Mouse (Mus musculus) left cerebral cortex, adult 8-10 months (tissue): Measurements from ENCODE around the gene Men1. TPM values are rescaled to one million over a fixed set of nuclear protein-coding genes. Genes with fewer than 3 reads are reported as not detected.

Experiments
- DNase-seq, 2 experiments: peaks; one replicate each; pipeline ENCODE4 v3.0.0; 2022; ENCODE audit warnings: low spot score in 2 of 2
- total RNA-seq, 4 experiments: library from RNA; stranded (reverse); gene quantifications; 2 replicates each; pipeline ENCODE4 v1.2.4; 2022

Gene Men1
- total RNA-seq, 4 experiments from 2014 or later, result 58.9 to 66.9 (median 62.6) TPM

DNA sequence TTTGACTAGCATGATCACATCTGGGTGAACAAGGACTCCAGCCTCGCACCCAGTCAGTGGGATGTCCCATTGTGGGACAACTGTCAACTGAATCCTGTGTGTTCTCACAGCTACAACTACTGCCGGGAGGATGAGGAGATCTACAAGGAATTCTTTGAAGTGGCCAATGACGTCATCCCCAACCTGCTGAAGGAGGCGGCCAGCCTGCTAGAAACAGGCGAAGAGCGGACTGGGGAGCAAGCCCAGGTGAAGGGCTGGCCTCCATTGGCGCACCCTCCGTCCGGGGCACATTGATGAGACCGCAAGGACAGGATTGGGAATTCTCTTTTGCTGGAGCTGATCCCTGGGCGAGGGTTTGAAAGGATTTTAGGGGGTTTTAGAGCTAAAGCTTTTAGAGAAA lies 3.9 kb downstream of the Men1 start:
- DNase-seq, result no peak

- DNase-seq, result no peak
Observed at GRCm38 (mm10) chr19:6339191-6339590, 4.4 kb downstream of the Men1 start.

GRCm38 (mm10) chr19:6339890-6340504 lies 5.2 kb downstream of the Men1 start:
- no peak for DNase-seq

DNA sequence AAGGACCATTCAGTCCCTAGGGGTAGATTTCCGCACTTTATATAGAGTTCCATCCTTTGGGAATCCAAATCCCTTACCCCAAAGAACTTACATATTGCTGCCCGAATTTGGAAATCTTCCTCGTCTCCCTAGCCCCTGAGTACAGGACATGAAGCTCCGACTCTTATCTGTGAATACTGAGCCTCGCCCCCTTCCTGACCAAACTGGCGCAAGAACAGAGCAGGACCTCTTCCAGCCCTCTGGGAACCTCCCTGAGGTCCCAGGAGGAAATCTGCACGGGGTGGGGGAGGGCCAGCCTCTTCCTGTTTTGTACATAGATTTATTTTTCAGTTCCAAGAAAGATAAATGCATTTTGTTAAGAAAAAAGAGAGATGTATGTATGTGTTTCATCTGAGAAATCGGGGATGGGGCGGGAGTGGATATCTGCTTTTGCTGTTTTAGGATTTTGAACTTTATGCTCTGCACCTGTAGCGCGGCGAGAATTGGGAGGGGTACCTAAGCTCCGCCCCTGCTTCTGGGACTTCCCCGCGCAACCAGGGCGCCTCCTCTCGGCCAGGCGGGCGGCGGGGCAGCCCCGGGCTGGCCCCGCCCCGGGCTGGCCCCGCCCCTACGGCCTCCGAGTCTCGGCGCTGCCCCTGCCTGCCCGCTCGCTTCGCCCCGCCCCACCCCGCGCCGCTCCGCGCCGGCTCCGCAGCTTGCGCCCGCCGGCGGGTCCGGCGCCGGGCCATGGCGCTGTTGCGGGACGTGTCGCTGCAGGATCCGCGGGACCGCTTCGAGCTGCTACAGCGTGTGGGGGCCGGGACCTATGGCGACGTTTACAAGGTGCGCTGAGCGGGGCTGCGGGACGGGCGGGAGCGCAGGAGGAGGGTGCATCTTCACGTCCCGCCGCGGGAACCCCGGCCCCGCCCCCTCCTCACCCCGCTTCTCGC lies 6.0 kb downstream of the Men1 start, which contains the start of gene Map4k2:
Gene Map4k2, plus strand, starts transcription at position 612 of the 929 bp plus-strand sequence.
- DNase-seq, result peak; percentile 54 to 66

GRCm38 (mm10) chr19:6341453-6342077 lies 6.8 kb downstream of the Men1 start:
- DNase-seq, result no peak

DNA sequence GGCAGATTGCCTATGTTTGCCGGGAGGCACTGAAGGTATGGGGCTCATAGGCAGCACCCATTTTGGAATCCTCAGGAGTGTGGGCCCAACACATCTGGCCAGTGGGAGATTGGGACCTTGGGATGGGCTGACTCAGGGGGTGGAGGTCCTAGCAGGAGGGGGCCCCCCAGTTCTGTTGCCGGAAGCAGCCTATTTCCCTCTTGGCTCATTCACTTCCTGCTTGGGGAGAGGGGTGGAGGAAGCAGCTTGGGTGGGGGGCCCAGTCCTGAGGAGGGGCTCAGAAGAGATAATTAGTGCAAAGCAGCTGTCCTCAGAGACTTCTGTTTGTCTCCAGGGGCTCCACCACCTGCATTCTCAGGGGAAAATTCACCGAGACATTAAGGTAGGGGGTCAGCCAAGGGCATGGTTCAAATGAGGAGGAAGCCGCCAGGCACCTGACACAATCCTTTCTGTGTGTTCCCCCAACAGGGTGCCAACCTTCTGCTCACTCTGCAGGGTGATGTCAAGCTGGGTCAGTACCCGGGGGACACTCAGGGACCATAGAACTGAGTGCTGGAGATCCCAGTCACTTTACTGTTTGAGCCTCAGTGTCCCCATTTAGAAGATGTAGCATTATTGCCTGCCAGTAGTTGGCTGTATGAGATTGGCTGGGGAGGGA lies 7.6 kb downstream of the Men1 start:
- no peak for DNase-seq

DNA sequence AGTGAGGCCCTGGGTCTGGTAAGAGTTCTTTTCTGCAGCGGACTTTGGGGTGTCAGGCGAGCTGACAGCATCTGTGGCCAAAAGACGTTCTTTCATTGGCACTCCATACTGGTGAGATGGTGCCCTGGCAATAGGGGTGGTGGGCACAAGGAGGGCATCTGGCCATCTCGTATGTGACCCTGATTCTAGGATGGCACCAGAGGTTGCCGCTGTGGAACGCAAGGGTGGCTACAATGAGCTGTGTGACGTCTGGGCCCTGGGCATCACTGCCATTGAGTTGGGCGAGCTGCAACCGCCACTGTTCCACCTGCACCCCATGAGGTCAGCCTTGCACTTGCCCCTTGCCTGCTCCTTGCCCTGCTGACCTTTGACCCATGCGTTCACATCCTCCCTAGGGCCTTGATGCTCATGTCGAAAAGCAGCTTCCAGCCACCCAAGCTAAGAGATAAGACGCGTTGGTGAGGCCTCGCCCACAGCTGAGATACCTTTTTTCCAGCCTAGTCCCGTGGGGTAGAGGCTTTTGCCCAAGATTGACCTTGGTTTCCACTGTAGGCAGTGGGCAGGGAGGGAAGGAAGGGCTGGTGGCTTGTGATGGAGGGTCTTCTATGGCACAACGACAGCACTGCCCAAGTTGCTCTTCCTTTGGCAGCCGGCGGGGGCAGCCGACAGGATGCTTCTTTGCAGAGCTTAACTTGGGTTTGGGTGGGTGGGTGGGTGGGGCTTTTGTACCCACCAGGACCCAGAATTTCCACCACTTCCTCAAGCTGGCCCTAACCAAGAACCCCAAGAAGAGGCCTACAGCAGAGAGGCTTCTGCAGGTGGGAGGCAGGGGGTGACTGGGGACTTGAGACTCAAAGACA lies 8.5 kb downstream of the Men1 start:
- no peak for DNase-seq

GRCm38 (mm10) chr19:6343996-6344395 lies 9.2 kb downstream of the Men1 start:
- DNase-seq, result no peak

DNA sequence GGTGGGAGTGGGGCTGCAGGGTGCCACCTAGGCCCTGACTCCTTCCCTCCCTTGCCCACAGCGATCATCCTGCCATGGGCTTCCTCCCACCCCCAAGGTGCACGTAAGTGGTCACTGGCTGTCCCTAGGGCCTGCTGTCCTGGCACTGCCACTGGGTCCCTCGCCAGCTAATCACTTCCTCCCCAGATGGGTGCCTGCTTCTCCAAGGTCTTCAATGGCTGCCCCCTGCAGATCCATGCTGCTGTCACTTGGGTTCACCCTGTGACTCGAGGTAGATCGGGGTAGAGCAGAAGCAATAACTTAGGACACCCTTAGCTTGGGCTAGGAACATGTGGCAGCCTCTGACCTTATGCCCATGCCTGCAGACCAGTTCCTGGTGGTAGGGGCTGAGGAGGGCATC lies 11.2 kb downstream of the Men1 start:
- no peak for DNase-seq

- DNase-seq, result no peak
Observed at GRCm38 (mm10) chr19:6346661-6347060, 11.9 kb downstream of the Men1 start.

- DNase-seq, result no peak
Observed at GRCm38 (mm10) chr19:6347615-6348014, 12.8 kb downstream of the Men1 start.

DNA sequence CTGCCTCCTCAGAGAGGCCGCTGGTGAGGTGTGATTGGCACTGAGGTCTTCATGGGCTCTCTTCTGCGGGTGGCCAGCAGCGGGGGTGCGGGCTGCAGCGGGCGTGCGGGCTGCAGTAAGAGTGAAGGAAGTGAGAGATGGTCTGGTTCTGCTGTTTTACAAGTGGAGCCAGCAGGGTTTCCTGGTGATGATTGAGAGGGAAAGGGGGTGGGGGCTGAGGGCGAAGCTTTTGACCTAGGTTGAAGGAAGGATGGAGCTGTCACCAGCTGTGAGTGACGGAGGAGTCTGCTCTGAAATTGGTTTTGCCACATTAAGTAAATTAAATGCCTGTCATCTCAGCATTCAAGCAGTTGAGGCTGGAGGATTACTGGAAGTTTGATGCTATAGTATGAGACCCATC lies 13.9 kb downstream of the Men1 start:
- no peak for DNase-seq

DNA sequence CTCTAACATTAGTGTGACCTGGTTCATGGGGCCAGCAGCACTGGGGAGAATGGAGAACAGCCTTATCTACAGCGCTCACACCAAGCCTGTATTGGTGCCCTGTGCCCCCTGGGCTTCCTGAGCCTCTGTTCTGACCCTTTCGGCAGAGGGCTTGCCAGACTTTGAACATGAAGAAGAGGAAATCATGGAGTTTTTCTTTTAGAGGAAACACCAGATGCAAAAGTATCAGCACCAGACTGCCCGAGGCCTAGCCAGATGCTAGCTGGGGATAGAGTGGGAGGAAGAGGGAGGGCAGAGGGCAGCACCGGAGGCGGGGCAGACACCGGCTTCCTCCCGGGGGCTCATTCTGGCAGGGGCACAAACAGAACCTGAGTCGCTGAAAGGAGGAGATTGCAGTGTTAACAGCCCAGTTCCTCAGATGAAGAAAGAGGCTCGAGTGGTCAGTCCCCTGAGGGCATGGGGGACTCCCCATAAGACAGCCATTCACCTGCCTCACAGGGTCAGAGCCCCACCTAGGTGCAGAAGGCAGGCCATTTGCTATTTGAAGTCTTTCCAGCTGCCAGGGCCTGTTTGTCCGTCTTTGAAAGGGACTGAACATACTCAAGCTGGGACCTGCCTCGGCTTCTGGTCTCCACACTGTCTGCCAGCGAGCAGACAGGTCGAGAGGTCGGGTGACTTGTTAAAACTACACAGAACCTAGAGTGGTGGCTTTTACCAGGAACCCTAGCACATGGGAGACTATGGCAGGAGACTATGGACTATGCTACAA lies 14.6 kb downstream of the Men1 start:
- no peak for DNase-seq

GRCm38 (mm10) chr19:6351431-6352106 lies 16.8 kb downstream of the Men1 start:
- no peak for DNase-seq

DNA sequence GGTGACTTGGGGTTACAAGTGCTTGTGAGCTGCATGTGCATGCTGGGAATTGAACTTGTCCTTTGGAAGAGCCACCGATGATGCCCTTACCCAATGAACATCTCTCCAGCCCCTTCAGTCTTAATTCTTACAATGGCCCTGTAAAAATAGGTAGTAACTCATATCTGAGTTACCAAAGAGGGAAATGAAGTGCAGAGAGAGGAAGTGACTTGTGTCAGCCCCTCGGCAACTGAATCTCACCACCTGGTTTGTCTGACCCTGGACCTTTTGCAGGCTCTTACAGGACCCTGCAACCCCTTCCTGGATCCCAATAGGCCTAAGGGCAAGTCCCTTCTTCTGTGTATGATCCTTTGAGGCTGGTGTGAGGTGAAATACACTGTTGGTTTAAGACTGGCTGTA lies 17.3 kb downstream of the Men1 start:
- no peak for DNase-seq

DNA sequence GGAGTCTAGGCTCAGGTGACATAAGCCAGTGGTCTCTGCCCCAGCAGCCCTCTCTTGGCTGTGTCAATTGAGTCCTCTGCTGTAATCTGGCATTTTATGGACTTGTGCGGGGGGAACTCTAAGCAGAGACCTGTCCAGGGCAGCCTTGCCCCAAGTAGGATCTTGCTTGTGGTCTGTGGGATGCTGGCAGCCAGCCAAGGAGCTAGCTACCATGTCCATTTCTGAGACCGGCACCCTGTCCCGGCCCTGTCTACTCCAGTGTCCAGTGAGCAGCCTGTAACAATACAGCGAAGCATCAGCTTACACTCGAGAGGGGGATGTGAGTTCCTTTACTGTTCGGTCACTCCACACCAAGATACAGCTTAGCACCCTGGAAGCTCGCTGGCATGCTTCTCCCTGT lies 19.3 kb downstream of the Men1 start:
- no peak for DNase-seq

- no peak for DNase-seq
Observed at GRCm38 (mm10) chr19:6361291-6361690, 26.5 kb downstream of the Men1 start.

DNA sequence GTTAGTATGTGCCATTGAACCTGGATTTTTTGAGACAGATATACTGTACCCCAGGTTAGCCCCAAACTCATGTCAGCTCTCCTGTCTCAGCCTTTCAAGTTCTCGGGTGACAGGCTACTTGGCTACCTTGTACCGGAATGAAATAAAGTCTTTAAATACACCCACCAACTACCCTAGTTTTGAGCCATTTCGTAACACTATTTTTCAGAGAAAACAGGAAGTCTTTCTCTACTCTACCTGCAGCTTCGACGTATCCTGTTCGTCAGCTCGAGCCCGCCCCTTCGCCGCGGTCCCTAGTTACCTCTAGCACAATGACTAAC lies 28.3 kb downstream of the Men1 start:
- no peak for DNase-seq

- DNase-seq, result peak; percentile 95 to 100
Observed at GRCm38 (mm10) chr19:6363411-6364240, 28.8 kb downstream of the Men1 start, which contains the start of gene Sf1. Sf1 (plus strand) TSS chr19:6363690.
